Mouse (Mus musculus) bone marrow macrophage, adult 2 months (primary cell): ENCODE data around the gene Nup54.

Experiments
- CTCF ChIP-seq: IDR thresholded peaks from 2 replicates; pipeline ENCODE4 v1.5.1; 2012; ENCODE audit warnings: low read depth, mild to moderate bottlenecking, low read length, moderate library complexity
- POLR2A ChIP-seq: IDR thresholded peaks from 2 replicates; pipeline ENCODE4 v1.6.1; 2012; ENCODE audit warnings: mild to moderate bottlenecking, low read depth, low read length, borderline replicate concordance

DNA sequence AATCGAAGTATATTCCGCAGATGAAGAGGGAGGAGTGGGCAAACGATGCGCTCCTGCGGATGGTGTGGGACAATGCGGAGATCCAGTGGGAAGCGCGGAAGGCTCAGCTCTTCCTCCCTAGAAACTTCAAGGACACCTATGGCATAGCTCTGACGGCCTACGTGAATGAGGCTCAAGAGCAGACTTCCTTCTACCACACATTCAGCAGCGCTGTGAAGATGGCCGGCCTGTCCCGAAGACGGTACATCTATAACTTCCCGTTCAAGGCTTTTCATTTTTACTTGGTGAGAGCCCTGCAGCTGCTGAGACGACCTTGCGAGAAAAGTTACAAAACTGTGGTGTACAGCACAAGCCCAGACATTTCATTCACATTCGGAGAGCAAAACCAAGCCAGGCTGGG is 42.5 kb downstream of the Nup54 start:
- TF ChIP-seq CTCF: no peak
- TF ChIP-seq POLR2A: no peak
